Mouse (Mus musculus) MEL (cell line): Measurements from ENCODE around the gene Plcb3. TPM values are rescaled to one million over a fixed set of nuclear protein-coding genes. Genes with fewer than 3 reads are reported as not detected.

ENCODE experiments used
- DNase-seq: peaks from one replicate; pipeline ENCODE4 v3.0.0; 2011; ENCODE audit warnings: low read depth, low spot score
- H3K27ac ChIP-seq: 2 replicates; pipeline ENCODE4 v1.5.1; 2012; ENCODE audit warnings: low read depth, mild to moderate bottlenecking, control low read depth, low read length, moderate library complexity; ENCODE audit not compliant: control insufficient read depth
- H3K27me3 ChIP-seq, 2 experiments: fragments of 150-350 bp in 1 of 2; sonication (generic) in 1 of 2; 2 replicates each; pipeline ENCODE4 v1.6.1; 2012; ENCODE audit warnings: low read length in 2 of 2, mild to moderate bottlenecking in 2 of 2, improper control_type of control experiment in 1 of 2, moderate library complexity in 1 of 2; ENCODE audit not compliant: insufficient read depth in 2 of 2, control insufficient read depth in 1 of 2
- H3K36me3 ChIP-seq, 2 experiments: 2 replicates each; pipeline ENCODE4 v1.6.1; 2012 to 2014; ENCODE audit warnings: low read length in 2 of 2, improper control_type of control experiment in 1 of 2, inconsistent platforms in 1 of 2, mild to moderate bottlenecking in 1 of 2; ENCODE audit not compliant: insufficient read depth in 2 of 2, control insufficient read depth in 1 of 2
- H3K4me1 ChIP-seq, 2 experiments: fragments of 150-350 bp in 1 of 2; sonication (generic) in 1 of 2; 2 replicates each; pipeline ENCODE4 v1.6.1; 2012; ENCODE audit warnings: low read length in 2 of 2, improper control_type of control experiment in 1 of 2, mild to moderate bottlenecking in 1 of 2; ENCODE audit not compliant: insufficient read depth in 2 of 2, control insufficient read depth in 1 of 2
- H3K4me3 ChIP-seq, 2 experiments: fragments of 150-350 bp in 1 of 2; sonication (generic) in 1 of 2; 2 replicates each; pipeline ENCODE4 v1.5.1; 2012; ENCODE audit warnings: low read depth in 2 of 2, low read length in 2 of 2, mild to moderate bottlenecking in 2 of 2, moderate library complexity in 2 of 2, control low read depth in 1 of 2, improper control_type of control experiment in 1 of 2; ENCODE audit not compliant: control insufficient read depth in 1 of 2, insufficient read depth in 1 of 2
- H3K79me2 ChIP-seq: 2 replicates; pipeline ENCODE4 v1.6.1; 2012; ENCODE audit warnings: mild to moderate bottlenecking, low read length, moderate library complexity; ENCODE audit not compliant: control insufficient read depth, poor library complexity, insufficient read depth
- H3K9ac ChIP-seq: 2 replicates; pipeline ENCODE4 v1.6.1; 2012; ENCODE audit warnings: low read depth, mild to moderate bottlenecking, control low read depth, low read length, moderate library complexity; ENCODE audit not compliant: control insufficient read depth, poor library complexity, severe bottlenecking
- H3K9me3 ChIP-seq: fragments of 150-350 bp; sonication (generic); replicated peaks from 2 replicates; pipeline ENCODE4 v1.6.1; 2012; ENCODE audit warnings: mild to moderate bottlenecking, low read length, improper control_type of control experiment, moderate library complexity; ENCODE audit not compliant: insufficient read depth
- CHD1 ChIP-seq: IDR thresholded peaks from 2 replicates; pipeline ENCODE4 v1.6.1; 2012; ENCODE audit warnings: low read depth, mild to moderate bottlenecking, inconsistent platforms, low read length, improper control_type of control experiment
- GATA1 ChIP-seq: IDR thresholded peaks from 2 replicates; pipeline ENCODE4 v1.6.1; 2011; ENCODE audit warnings: low read depth, low read length, improper control_type of control experiment
- HCFC1 ChIP-seq: IDR thresholded peaks from 2 replicates; pipeline ENCODE4 v1.6.1; 2012; ENCODE audit warnings: low read depth, mild to moderate bottlenecking, inconsistent platforms, low read length, improper control_type of control experiment, moderate library complexity
- JUND ChIP-seq: IDR thresholded peaks from 2 replicates; pipeline ENCODE4 v1.6.1; 2011; ENCODE audit warnings: low read depth, mild to moderate bottlenecking, improper control_type of control experiment, low read length
- MEF2A ChIP-seq: IDR thresholded peaks from 2 replicates; pipeline ENCODE4 v1.6.1; 2014; ENCODE audit warnings: low read depth, mild to moderate bottlenecking, inconsistent platforms, low read length, improper control_type of control experiment; ENCODE audit not compliant: poor library complexity, insufficient replicate concordance, severe bottlenecking; ENCODE audit errors: extremely low read depth
- MYC ChIP-seq: IDR thresholded peaks from 2 replicates; pipeline ENCODE4 v1.6.1; 2011; ENCODE audit warnings: low read depth, mild to moderate bottlenecking, low read length, improper control_type of control experiment, moderate library complexity
- NRF1 ChIP-seq: IDR thresholded peaks from 2 replicates; pipeline ENCODE4 v1.6.1; 2014; ENCODE audit warnings: low read depth, mild to moderate bottlenecking, inconsistent platforms, low read length, improper control_type of control experiment, moderate library complexity; ENCODE audit not compliant: poor library complexity, insufficient read depth, severe bottlenecking
- POLR2A ChIP-seq, 2 experiments: IDR thresholded peaks; 2 replicates each; pipeline ENCODE4 v1.6.1; 2011 to 2012; ENCODE audit warnings: low read length in 2 of 2, mild to moderate bottlenecking in 2 of 2, control low read depth in 1 of 2, improper control_type of control experiment in 1 of 2, low read depth in 1 of 2, moderate library complexity in 1 of 2; ENCODE audit not compliant: control insufficient read depth in 1 of 2, insufficient read depth in 1 of 2, poor library complexity in 1 of 2
- POLR2AphosphoS2 ChIP-seq: IDR thresholded peaks from 2 replicates; pipeline ENCODE4 v1.6.1; 2011; ENCODE audit warnings: low read length, improper control_type of control experiment
- RCOR1 ChIP-seq: IDR thresholded peaks from 2 replicates; pipeline ENCODE4 v1.6.1; 2012; ENCODE audit warnings: low read depth, mild to moderate bottlenecking, inconsistent platforms, low read length, improper control_type of control experiment
- TAL1 ChIP-seq: IDR thresholded peaks from 2 replicates; pipeline ENCODE4 v1.6.1; 2012; ENCODE audit warnings: mild to moderate bottlenecking, inconsistent platforms, low read length, moderate library complexity, mixed read lengths
- TBP ChIP-seq: IDR thresholded peaks from 2 replicates; pipeline ENCODE4 v1.8.0; 2011; ENCODE audit warnings: low read depth, low read length, improper control_type of control experiment
- TCF12 ChIP-seq: IDR thresholded peaks from 2 replicates; pipeline ENCODE4 v1.6.1; 2014; ENCODE audit warnings: low read depth, mild to moderate bottlenecking, inconsistent platforms, low read length, improper control_type of control experiment, moderate library complexity
- UBTF ChIP-seq: IDR thresholded peaks from 2 replicates; pipeline ENCODE4 v1.6.1; 2012; ENCODE audit warnings: low read depth, mild to moderate bottlenecking, inconsistent platforms, low read length, improper control_type of control experiment, moderate library complexity, borderline replicate concordance; ENCODE audit not compliant: insufficient read depth
- USF1 ChIP-seq: IDR thresholded peaks from 2 replicates; pipeline ENCODE4 v1.6.1; 2014; ENCODE audit warnings: low read depth, mild to moderate bottlenecking, inconsistent platforms, low read length, improper control_type of control experiment, moderate library complexity
- ZKSCAN1 ChIP-seq: IDR thresholded peaks from 2 replicates; pipeline ENCODE4 v1.6.1; 2012; ENCODE audit warnings: low read depth, mild to moderate bottlenecking, inconsistent platforms, low read length, improper control_type of control experiment, moderate library complexity
- ZMIZ1 ChIP-seq: IDR thresholded peaks from 2 replicates; pipeline ENCODE4 v1.6.1; 2012; ENCODE audit warnings: low read depth, mild to moderate bottlenecking, inconsistent platforms, low read length, improper control_type of control experiment, moderate library complexity
- polyA plus RNA-seq, 2 experiments: library from polyadenylated mRNA; stranded (reverse) in 1 of 2; unstranded in 1 of 2; fragments of >175 nt in 1 of 2; fragments of >200 nt in 1 of 2; gene quantifications; 2 replicates each; pipeline versions ENCODE4 v1.2.1 to v1.2.4; 2012; ENCODE audit warnings: low replicate concordance in 2 of 2, low read depth in 1 of 2; ENCODE audit not compliant: insufficient read length in 2 of 2, insufficient read depth in 1 of 2, missing spikeins in 1 of 2
- total RNA-seq: library from RNA; depleted of rRNA; stranded (reverse); fragments of 300-350 nt; gene quantifications from 2 replicates; pipeline ENCODE4 v1.2.3, GENCODE M21; 2012

Plcb3 gene
- total and polyA plus RNA-seq, 3 experiments, result 12.6 to 30.8 TPM; not detected in 1

GRCm38 (mm10) chr19:6912205-6912970 lies 63.9 kb downstream of the Plcb3 start:
- TF ChIP-seq MEF2A (no peak), POLR2A (IDR thresholded peaks at IDR 0.05; ENCODE audit: control insufficient read depth in 1 of 2, insufficient read depth in 1 of 2, low read depth in 1 of 2, low read length in 2 of 2, poor library complexity in 1 of 2) (no peak; a peak in 1 of 4 replicates), POLR2AphosphoS2 (no peak), UBTF (no peak), TBP (no peak), TAL1 (no peak), USF1 (no peak), NRF1 (no peak), CHD1 (no peak), HCFC1 (no peak), GATA1 (no peak), TCF12 (no peak), JUND (no peak), ZKSCAN1 (no peak), MYC (no peak), ZMIZ1 (no peak), RCOR1 (no peak)
- H3K4me1 ChIP-seq, result peaks cover 0 to 8% of the 10 kb centered on the region in 2 experiments; a peak in 3 of 4 replicates
- no peak overlapping the region for H3K4me3 ChIP-seq

More at GRCm38 (mm10) chr19:6912205-6912970, 63.9 kb downstream of the Plcb3 start:
- Histone ChIP-seq H3K36me3 (peaks cover 3 to 10% of the 10 kb centered on the region in 2 experiments; a peak in 3 of 4 replicates), H3K9me3 (no peaks in the 10 kb centered on the region), H3K27ac (no peak overlapping the region), H3K79me2 (peaks cover 30% of the 10 kb centered on the region), H3K9ac (no peak overlapping the region), H3K27me3 (no peaks in the 10 kb centered on the region)
- DNase-seq, result no peak
